Mouse (Mus musculus): Measurements from ENCODE around the gene Actg1.
"Not testable (repeated sequence)": the region's sequence is repeated elsewhere in the genome, so short reads cannot be mapped to it uniquely, and the experiment has no call there.

Actg1 gene

GRCm38 (mm10) chr11:120360755-120361154 is 12.4 kb upstream of the Actg1 start:
- in situ Hi-C loops (cut with MboI), result no loop called here

DNA sequence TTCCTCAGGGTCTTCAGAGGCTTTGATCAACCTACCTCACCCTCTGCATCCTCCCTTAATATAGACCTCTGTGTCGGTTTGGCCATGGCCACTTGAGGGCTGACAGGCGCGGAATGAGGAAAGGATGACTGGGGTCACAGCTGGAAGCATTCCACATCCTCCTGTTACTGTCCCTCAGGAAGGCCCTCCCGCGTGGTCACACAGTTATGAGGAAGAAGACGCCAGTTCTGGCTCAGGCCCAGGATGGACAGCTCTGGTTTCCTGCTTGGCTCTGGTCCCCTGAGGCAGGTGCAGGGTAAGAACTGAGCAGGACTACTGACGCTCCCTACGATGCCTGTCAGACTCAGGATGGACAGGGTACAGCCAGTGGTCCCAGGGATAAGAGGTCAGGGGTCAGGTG is 11.7 kb upstream of the Actg1 start:
- in situ Hi-C loops (cut with MboI), result no loop called here

- in situ Hi-C loops (cut with MboI), result no loop called here
Observed at GRCm38 (mm10) chr11:120359391-120359790, 11.0 kb upstream of the Actg1 start.

GRCm38 (mm10) chr11:120357791-120358401 is 9.6 kb upstream of the Actg1 start:
- in situ Hi-C loops (cut with MboI), result no loop called here

- in situ Hi-C loops (cut with MboI), result no loop called here
Observed at GRCm38 (mm10) chr11:120356900-120357299, 8.6 kb upstream of the Actg1 start.

- in situ Hi-C loops (cut with MboI), result no loop called here
Observed at GRCm38 (mm10) chr11:120356319-120356840, 8.0 kb upstream of the Actg1 start.

DNA sequence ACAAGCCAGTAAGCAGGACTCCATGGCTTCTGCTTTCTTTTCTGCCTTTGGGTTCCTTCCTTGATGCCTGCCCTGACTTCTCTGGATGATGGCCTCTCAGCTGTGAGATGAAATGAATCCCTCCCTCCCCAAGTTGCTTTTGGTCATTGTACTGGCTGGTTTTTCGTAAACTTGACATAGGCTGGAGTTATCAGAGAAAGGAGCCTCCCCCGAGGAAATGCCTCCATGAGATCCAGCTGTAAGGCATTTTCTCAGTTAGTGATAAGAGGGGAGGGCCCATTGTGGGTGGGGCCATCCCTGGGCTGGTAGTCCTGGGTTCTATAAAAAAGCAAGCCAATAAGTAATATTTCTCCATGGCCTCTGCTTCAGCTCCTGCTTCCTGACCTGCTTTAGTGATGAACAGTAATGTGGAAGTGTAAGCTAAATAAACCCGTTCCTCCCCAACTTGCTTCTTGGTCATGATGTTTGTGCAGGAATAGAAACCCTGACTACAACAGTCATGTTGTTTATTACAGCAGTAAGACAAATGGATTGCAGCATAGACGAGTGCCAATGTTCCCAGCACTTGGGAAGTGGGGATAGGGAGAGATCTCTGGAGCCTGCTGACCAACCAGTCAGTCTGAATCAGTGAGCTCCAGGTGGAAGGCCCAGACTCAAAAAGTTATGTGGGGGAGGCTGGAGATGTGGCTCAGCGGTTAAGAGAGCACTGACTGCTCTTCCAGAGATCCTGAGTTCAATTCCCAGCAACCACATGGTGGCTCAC is 7.1 kb upstream of the Actg1 start:
- in situ Hi-C loops (cut with MboI), result no loop called here

DNA sequence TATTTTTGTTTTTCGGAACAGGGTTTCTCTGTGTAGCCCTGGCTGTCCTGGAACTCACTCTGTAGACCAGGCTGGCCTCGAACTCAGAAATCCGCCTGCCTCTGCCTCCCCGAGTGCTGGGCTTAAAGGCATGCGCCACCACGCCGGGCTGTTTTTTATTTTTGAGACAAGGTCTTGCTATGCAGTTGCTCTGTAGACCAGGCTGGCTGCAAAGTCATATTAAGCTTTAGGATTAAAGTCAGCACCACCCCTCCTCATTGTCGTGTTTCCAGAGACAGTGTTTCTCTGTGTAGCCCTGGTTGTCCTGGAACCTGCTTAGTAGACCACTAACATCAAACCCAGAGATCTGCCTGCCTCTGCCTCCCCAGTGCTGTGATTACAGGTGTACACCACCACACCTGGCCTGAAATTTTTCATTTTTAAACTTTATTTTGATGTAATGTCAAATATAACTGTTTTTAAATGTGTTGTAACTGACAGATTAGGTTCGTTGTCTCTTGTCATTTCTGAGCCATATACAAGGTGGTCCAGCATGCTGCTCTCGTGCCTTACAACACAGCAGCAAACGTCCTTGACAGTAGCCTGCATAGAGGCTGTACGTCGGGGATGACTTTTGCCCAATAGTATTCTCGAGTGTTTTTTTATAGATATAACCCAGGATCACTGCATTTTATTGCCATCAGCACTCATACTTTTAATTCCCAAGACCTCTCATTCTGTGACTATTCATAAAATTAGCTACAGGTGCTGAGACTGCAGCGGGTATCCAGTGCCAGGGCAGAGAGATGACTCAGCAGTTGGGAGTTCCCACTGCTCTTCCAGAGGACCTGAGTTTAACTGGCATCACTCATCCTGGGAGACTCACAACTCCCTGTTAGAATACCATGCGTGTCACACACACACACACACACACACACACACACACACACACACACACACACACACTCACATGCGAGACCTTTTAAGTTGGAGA is 6.2 kb upstream of the Actg1 start:
- in situ Hi-C loops (cut with MboI), result no loop called here

- in situ Hi-C loops (cut with MboI), result no loop called here
Observed at GRCm38 (mm10) chr11:120353500-120354303, 5.4 kb upstream of the Actg1 start.

DNA sequence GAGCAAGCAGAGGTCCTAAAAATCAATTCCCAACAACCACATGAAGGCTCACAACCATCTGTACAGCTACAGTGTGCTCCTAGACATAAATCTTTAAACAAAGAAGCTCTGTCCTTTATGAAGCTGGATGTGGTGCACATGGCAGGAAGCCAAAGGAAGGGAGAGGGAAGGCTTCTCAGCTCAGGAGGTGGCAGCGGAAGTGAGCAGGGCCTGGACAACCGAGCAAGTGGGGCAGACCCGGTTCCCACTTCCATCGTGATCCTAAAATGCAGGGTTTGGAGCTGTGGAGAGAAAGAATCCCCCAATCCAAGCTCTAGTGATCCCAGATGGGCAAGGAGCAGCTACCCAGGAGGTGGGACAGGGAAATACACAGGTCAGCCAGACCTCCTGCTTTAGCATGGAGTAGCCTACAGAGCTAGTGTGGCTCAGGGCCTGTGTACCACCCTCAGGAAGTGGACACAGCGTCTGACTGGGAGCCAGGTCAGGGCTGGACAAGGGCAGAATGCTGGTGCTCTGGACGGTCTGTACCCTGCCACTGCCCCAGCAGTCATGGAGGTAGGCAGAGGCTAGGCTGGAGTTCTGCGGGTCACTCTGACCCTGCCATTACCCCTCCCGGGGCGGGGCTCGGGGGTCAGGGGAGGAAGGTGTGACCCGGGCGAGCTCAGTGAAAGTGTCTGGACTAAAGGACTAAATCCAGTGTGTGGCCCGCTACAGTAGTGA is 4.4 kb upstream of the Actg1 start:
- in situ Hi-C loops (cut with MboI), result no loop called here

DNA sequence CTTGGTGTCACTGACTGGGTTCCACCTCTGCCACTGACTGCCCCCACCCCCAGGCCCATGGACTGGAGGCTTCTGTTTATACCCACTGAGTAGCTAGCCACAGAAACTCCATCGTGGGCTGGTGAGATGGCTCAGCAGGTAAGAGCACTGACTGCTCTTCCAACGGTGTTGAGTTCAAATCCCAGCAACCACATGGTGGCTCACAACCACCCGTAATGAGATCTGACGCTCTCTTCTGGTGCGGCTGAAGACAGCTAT is 3.7 kb upstream of the Actg1 start:
- in situ Hi-C loops (cut with MboI), result not testable (repeated sequence)

- in situ Hi-C loops (cut with MboI), result no loop called here
Observed at GRCm38 (mm10) chr11:120351250-120352092, 3.1 kb upstream of the Actg1 start.

DNA sequence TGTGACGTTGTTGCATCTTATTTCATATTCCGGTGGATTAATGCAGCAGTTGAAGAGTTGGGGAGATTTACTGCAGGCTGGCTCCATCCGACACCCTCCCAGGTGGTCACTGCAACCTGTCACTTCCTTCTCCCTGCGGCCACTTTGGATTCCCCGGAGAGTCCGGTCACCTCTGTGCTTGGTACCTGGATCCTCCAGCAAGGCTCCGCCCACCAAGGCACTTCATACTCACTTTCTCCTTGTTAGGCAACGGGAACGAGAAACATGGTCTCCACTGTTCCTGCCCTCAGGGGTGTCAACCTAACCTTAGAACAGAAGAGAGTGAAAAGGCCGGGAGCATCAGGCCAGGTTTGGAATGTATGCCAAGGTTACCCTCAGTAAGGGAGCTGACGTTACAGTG is 2.4 kb upstream of the Actg1 start:
- in situ Hi-C loops (cut with MboI), result no loop called here

DNA sequence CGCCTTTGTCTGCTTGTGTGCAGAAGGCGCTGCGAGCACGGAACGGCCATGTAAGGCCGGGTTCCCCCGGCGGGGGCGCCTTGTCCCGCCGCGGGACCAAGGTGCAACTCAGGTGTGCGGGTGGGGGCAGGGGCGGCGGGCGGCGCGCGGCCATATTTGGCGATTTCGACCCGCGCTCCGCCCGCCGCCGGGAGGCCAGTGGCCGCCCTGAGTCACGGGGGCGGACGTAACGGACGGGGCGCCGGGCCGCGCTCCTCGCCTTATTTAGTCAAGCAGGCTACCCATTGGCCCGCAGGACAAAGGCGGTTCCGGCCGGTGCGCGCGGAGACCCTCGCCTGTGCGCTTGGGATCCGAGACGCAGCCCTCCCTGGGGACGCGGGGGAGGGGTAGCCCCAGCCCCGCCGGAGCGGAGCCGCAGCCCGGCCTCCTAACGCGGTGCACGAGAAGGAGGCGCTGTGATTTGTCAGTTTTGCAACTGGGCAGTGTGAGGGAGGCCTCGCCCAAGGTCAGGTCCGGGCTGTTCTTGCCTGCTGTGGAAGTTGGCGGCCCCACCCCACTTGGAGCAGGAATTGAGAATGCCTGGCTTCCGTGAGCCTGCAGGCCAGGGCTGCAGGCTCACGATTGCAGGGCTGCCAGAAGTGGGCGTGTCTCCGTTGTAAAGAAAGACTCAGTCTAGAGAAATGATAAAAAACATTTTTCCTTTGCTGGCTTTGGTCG is 1.8 kb upstream of the Actg1 start:
- in situ Hi-C loops (cut with MboI), result no loop called here

DNA sequence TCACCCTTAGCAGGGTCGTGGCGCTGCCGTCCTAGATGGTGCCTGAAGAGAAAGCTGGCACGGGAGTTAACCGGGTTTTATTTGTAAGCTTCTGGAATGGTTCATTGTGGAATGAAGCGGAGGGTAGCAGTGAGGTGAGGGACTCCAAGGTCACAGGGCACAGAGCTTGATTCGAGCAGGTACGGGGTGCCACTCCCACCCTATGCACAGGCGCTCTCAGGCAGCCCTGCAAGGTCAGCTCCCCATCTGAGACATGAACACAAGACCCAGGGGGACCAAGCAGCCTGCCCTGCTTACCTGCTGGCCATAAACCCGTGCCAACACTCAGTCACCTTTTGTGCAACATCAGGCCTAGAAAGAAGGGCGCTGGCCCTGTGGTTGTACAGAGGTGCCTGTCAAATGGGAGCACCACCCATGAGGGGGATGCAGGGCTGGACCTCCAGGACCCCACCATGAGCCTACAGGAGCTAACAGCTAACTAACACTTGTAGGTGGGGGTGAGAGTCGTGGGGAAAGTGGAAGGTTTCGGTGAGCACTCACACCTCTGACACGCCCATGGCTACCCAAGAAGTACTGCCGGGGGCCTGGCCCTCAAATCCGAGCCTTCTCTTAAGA is 1.1 kb upstream of the Actg1 start:
- in situ Hi-C loops (cut with MboI), result no loop called here

DNA sequence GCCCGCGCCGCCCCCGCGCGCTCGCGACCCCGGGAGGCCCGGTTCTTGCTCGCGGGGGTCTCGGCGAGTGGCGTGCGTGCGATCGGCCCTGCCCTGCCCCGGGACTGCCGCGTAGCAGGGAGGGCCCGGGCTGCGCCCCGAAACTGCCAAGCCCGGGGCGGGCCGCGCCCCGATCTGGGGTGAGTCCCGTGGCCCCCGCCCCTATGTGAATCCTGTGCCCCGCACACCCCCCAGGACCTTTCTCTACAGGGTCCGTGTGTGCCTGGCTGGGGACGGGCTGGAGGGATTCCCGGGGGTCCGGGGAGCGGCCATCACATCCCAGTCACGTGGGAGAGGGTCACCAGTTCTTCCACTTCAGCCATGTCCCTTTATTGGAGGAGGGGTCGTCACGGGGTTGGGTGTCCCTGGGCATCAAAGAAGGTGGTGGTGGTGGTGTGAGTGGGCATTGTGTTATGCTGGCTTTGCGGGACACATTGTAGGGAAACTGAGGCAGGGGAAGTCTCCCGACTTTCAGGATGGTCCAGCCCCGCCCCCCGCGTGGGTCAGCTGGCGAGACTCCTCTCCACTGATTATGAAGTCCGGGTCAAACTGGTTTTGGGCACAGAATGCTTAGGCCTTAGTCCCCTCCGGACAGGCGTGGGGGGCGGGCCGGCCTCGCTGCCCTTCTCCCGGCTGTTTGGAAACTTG is 485 bp upstream of the Actg1 start:
- in situ Hi-C loops (cut with MboI), result no loop called here

DNA sequence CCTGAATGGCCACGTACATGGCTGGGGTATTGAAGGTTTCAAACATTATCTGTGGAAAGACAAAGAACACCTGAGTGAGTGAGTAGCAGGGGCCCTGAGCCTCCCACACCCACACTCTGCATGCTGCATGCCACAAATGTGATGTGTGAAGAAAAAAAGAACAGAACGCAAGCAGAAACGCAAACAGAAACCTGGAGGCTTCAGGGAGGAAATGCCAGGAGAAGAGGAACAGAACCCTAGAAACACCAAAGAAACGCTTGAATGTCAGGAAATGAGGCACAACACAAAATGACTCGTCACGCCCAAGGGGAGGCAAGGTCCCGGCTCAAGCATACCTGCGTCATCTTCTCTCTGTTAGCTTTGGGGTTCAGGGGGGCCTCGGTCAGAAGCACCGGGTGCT is 1.0 kb downstream of the Actg1 start:
- in situ Hi-C loops (cut with MboI), result no loop called here

DNA sequence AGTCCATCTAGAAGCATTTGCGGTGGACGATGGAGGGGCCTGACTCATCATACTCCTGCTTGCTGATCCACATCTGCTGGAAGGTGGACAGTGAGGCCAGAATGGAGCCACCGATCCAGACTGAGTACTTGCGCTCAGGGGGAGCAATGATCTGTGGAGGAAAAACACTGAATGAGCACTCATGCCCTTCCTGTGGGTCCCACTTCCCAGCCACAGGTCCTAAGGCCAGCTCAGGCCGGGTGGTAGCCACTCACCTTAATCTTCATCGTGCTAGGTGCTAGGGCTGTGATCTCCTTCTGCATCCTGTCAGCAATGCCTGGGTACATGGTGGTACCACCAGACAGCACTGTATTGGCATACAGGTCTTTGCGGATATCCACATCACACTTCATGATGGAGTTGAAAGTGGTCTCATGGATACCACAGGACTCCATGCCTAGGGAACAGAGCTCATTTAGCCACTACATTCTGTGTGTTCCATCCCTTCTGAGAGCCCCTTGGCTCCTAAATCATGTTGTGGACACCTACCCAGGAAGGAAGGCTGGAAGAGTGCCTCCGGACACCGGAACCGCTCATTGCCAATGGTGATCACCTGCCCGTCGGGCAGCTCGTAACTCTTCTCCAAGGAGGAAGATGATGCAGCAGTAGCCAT is 1.8 kb downstream of the Actg1 start:
- in situ Hi-C loops (cut with MboI), result not testable (repeated sequence)

All from mature B cell (primary cell).